Mouse (Mus musculus) hindbrain, embryonic 15.5 days (tissue): ENCODE measurements around the gene Alox5ap. TPM values are rescaled to one million over a fixed set of nuclear protein-coding genes. Genes with fewer than 3 reads are reported as not detected.

Source experiments
- ATAC-seq: fragments of 200-750 bp; cut with Nextera tagmentation; 2 replicates; pipeline ENCODE4 v1.8.0; 2017; ENCODE audit warnings: low read depth, moderate number of reproducible peaks, moderate TSS enrichment; ENCODE audit not compliant: low FRiP score
- H3K27ac ChIP-seq: fragments of 300-500 bp; sonication (generic); replicated peaks from 2 replicates; pipeline ENCODE4 v1.5.1; 2015; ENCODE audit warnings: mild to moderate bottlenecking, inconsistent platforms
- H3K27me3 ChIP-seq: fragments of 300-500 bp; sonication (generic); 2 replicates; pipeline ENCODE4 v1.6.1; 2015; ENCODE audit warnings: control low read depth, inconsistent platforms
- H3K36me3 ChIP-seq: fragments of 300-500 bp; sonication (generic); 2 replicates; pipeline ENCODE4 v1.6.1; 2015; ENCODE audit warnings: control low read depth, inconsistent platforms
- H3K4me1 ChIP-seq: fragments of 300-500 bp; sonication (generic); replicated peaks from 2 replicates; pipeline ENCODE4 v1.6.1; 2015; ENCODE audit warnings: control low read depth, inconsistent platforms
- H3K4me2 ChIP-seq: fragments of 300-500 bp; sonication (generic); 2 replicates; pipeline ENCODE4 v1.6.1; 2015; ENCODE audit warnings: moderate library complexity, mild to moderate bottlenecking, inconsistent platforms
- H3K4me3 ChIP-seq: fragments of 300-500 bp; sonication (generic); 2 replicates; pipeline ENCODE4 v1.5.1; 2015; ENCODE audit warnings: mild to moderate bottlenecking, inconsistent platforms
- H3K9ac ChIP-seq: fragments of 300-500 bp; sonication (generic); 2 replicates; pipeline ENCODE4 v1.6.1; 2015; ENCODE audit warnings: inconsistent platforms
- H3K9me3 ChIP-seq: fragments of 300-500 bp; sonication (generic); 2 replicates; pipeline ENCODE4 v1.6.1; 2016; ENCODE audit warnings: control low read depth, inconsistent platforms
- WGBS: fragments of 180-500 bp; shearing (Covaris S2); methylation state at CpG from one replicate; pipeline ENCODE4 v1.1.7; 2015; 5-methylcytosine and 5-hydroxymethylcytosine counted together
- polyA plus RNA-seq: library from polyadenylated mRNA; unstranded; fragments of >200 nt; fragmentation: Nextera tagmentation; extraction: Ambion mirVana; gene quantifications from 2 replicates; pipeline ENCODE4 v1.2.1, GENCODE M21; 2015

Alox5ap gene
- polyA plus RNA-seq, 1 experiment from 2014 or later, result 12.2 TPM

GRCm38 (mm10) chr5:149322938-149323553 lies 58.5 kb downstream of the Alox5ap start:
- Histone ChIP-seq H3K4me3 (no peak overlapping the region), H3K4me2 (no peak overlapping the region), H3K4me1 (peaks cover 35% of the 10 kb centered on the region), H3K27ac (no peak overlapping the region; the same call in 1 of the 2 replicates), H3K9me3 (no peaks in the 10 kb centered on the region), H3K36me3 (no peaks in the 10 kb centered on the region), H3K27me3 (no peaks in the 10 kb centered on the region), H3K9ac (no peak overlapping the region)
- ATAC-seq, result peak; percentile 55
- WGBS, result 78% methylated on average over 9 of the region's 9 CpGs

- H3K27me3 ChIP-seq, result no peaks in the 10 kb centered on the region
- H3K9ac ChIP-seq, result no peak overlapping the region
- no peaks in the 10 kb centered on the region for H3K36me3 ChIP-seq
- peaks cover 40% of the 10 kb centered on the region for H3K4me1 ChIP-seq
- H3K4me2 ChIP-seq, result no peak overlapping the region
- no peak overlapping the region for H3K4me3 ChIP-seq
- 82% methylated on average over 13 of the region's 13 CpGs for WGBS
- H3K27ac ChIP-seq, result no peak overlapping the region
- H3K9me3 ChIP-seq, result no peaks in the 10 kb centered on the region
- ATAC-seq, result no peak
These were observed 60.2 kb downstream of the Alox5ap start for GRCm38 (mm10) chr5:149324739-149325138.

GRCm38 (mm10) chr5:149329098-149329887 lies 64.7 kb downstream of the Alox5ap start:
- ATAC-seq, result peak; percentile 59; the same call in 1 of the 2 replicates
- WGBS, result 31% methylated on average over 12 of the region's 12 CpGs
- no peaks in the 10 kb centered on the region for H3K27me3 ChIP-seq
- no peaks in the 10 kb centered on the region for H3K36me3 ChIP-seq
- no peaks in the 10 kb centered on the region for H3K9me3 ChIP-seq
- H3K27ac ChIP-seq, result peak overlapping the region; percentile 72
- no peak overlapping the region for H3K4me3 ChIP-seq
- H3K4me2 ChIP-seq, result no peak overlapping the region
- H3K9ac ChIP-seq, result no peak overlapping the region
- H3K4me1 ChIP-seq, result peaks cover 13% of the 10 kb centered on the region

GRCm38 (mm10) chr5:149330601-149331000 lies 66.0 kb downstream of the Alox5ap start:
- Histone ChIP-seq H3K9ac (no peak overlapping the region), H3K4me2 (no peak overlapping the region), H3K9me3 (no peaks in the 10 kb centered on the region), H3K4me1 (peaks cover 15% of the 10 kb centered on the region), H3K27ac (no peak overlapping the region), H3K36me3 (no peaks in the 10 kb centered on the region), H3K27me3 (no peaks in the 10 kb centered on the region), H3K4me3 (no peak overlapping the region)
- WGBS, result 62% methylated on average over 1 of the region's 1 CpGs
- no peak for ATAC-seq

GRCm38 (mm10) chr5:149331407-149332143 lies 67.0 kb downstream of the Alox5ap start:
- H3K9ac ChIP-seq, result no peak overlapping the region
- H3K4me2 ChIP-seq, result no peak overlapping the region
- peaks cover 20% of the 10 kb centered on the region for H3K4me1 ChIP-seq
- no peaks in the 10 kb centered on the region for H3K36me3 ChIP-seq
- no peaks in the 10 kb centered on the region for H3K9me3 ChIP-seq
- no peak overlapping the region for H3K27ac ChIP-seq
- WGBS, result 71% methylated on average over 10 of the region's 10 CpGs
- H3K4me3 ChIP-seq, result no peak overlapping the region
- no peak for ATAC-seq
- no peaks in the 10 kb centered on the region for H3K27me3 ChIP-seq

GRCm38 (mm10) chr5:149332787-149333186 lies 68.2 kb downstream of the Alox5ap start:
- Histone ChIP-seq H3K4me1 (peaks cover 23% of the 10 kb centered on the region), H3K36me3 (no peaks in the 10 kb centered on the region), H3K9me3 (no peaks in the 10 kb centered on the region), H3K4me2 (no peak overlapping the region), H3K9ac (no peak overlapping the region), H3K4me3 (no peak overlapping the region), H3K27ac (no peak overlapping the region), H3K27me3 (no peaks in the 10 kb centered on the region)
- WGBS, result 96% methylated on average over 4 of the region's 4 CpGs
- ATAC-seq, result no peak

GRCm38 (mm10) chr5:149333941-149334698 lies 69.6 kb downstream of the Alox5ap start:
- Histone ChIP-seq H3K27me3 (no peaks in the 10 kb centered on the region), H3K4me1 (peaks cover 25% of the 10 kb centered on the region), H3K27ac (no peak overlapping the region), H3K4me2 (no peak overlapping the region), H3K9me3 (no peaks in the 10 kb centered on the region), H3K4me3 (no peak overlapping the region), H3K36me3 (no peaks in the 10 kb centered on the region), H3K9ac (no peak overlapping the region)
- WGBS, result 79% methylated on average over 8 of the region's 8 CpGs
- no peak for ATAC-seq

GRCm38 (mm10) chr5:149335009-149335408 lies 70.4 kb downstream of the Alox5ap start:
- Histone ChIP-seq H3K27ac (no peak overlapping the region), H3K9ac (no peak overlapping the region), H3K36me3 (no peaks in the 10 kb centered on the region), H3K9me3 (no peaks in the 10 kb centered on the region), H3K27me3 (no peaks in the 10 kb centered on the region), H3K4me2 (no peak overlapping the region), H3K4me1 (peaks cover 16% of the 10 kb centered on the region), H3K4me3 (no peak overlapping the region)
- WGBS, result 90% methylated on average over 12 of the region's 12 CpGs
- ATAC-seq, result no peak

- H3K4me1 ChIP-seq, result peaks cover 16% of the 10 kb centered on the region
- H3K9ac ChIP-seq, result no peak overlapping the region
- 38% methylated on average over 21 of the region's 21 CpGs for WGBS
- H3K27ac ChIP-seq, result no peak overlapping the region
- no peaks in the 10 kb centered on the region for H3K9me3 ChIP-seq
- H3K36me3 ChIP-seq, result no peaks in the 10 kb centered on the region
- ATAC-seq, result peak; percentile 81; the same call in 1 of the 2 replicates
- H3K4me3 ChIP-seq, result no peak overlapping the region
- H3K27me3 ChIP-seq, result no peaks in the 10 kb centered on the region
- H3K4me2 ChIP-seq, result no peak overlapping the region
These were observed 71.1 kb downstream of the Alox5ap start for GRCm38 (mm10) chr5:149335563-149336238.

GRCm38 (mm10) chr5:149337148-149337547 lies 72.6 kb downstream of the Alox5ap start:
- no peak for ATAC-seq
- no peak overlapping the region for H3K4me2 ChIP-seq
- H3K9me3 ChIP-seq, result no peaks in the 10 kb centered on the region
- H3K4me1 ChIP-seq, result peaks cover 16% of the 10 kb centered on the region
- no peak overlapping the region for H3K9ac ChIP-seq
- H3K27me3 ChIP-seq, result no peaks in the 10 kb centered on the region
- no peak overlapping the region for H3K4me3 ChIP-seq
- H3K27ac ChIP-seq, result no peak overlapping the region
- no peaks in the 10 kb centered on the region for H3K36me3 ChIP-seq
- WGBS, result 88% methylated on average over 10 of the region's 10 CpGs
